Mouse (Mus musculus): ENCODE measurements around the gene L1td1.

DNA sequence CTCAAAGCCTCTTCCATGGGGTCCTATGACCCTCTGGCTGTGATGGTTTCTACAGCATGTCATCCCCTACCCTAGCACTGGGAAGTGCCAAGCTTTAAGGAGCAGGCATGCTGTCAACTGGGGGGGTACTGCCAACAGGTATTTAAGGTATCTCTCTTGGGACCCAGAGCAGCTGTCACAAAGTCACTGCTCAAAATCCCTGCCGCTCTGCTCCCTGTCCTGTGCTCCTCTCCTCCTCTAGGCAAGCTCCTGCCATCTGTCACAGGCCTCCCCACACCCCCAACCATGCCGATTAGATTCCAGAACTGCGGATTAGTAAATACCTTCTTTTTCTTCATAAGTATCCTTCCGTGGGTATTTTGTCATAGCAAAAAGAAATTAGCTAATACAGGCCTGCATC, 27.9 kb downstream of the L1td1 start:
- TF ChIP-seq POLR2A (IDR thresholded peaks at IDR 0.05; ENCODE audit: borderline replicate concordance, insufficient read depth, low read length) (no peak), CTCF (IDR thresholded peaks at IDR 0.05; ENCODE audit: borderline replicate concordance, insufficient read depth, low read depth, low read length) (no peak)
